Mouse (Mus musculus) G1E (cell line): ENCODE results near the gene Filip1l.

Source experiments
- CTCF ChIP-seq: IDR thresholded peaks from 2 replicates; pipeline ENCODE4 v1.5.1; 2012; ENCODE audit warnings: low read depth, low read length, inconsistent platforms, mixed read lengths
- GATA1 ChIP-seq: IDR thresholded peaks from 2 replicates; pipeline ENCODE4 v1.6.1; 2012; ENCODE audit warnings: borderline replicate concordance, low read length, inconsistent platforms, mixed read lengths
- GATA2 ChIP-seq: IDR thresholded peaks from 2 replicates; pipeline ENCODE4 v1.6.1; 2012; ENCODE audit warnings: low read depth, low read length, inconsistent platforms, borderline replicate concordance

- TF ChIP-seq CTCF (no peak), GATA2 (no peak), GATA1 (no peak)
Observed at GRCm38 (mm10) chr16:57532081-57532493, 179.2 kb downstream of the Filip1l start.
